Mouse (Mus musculus) inflammation-experienced regulatory T-cells, adult 6 months (primary cell): ENCODE results near the gene Zeb2. TPM values are rescaled to one million over a fixed set of nuclear protein-coding genes. Genes with fewer than 3 reads are reported as not detected.
"Not testable (repeated sequence)": the region's sequence is repeated elsewhere in the genome, so short reads cannot be mapped to it uniquely, and the experiment has no call there.

ENCODE experiments used
- ATAC-seq: one replicate; pipeline ENCODE4 v1.8.0; 2017
- polyA plus RNA-seq, 3 experiments: library from polyadenylated mRNA; unstranded; fragments of 100-300 nt; shearing (Covaris generic); gene quantifications; one replicate each; pipeline ENCODE4 v1.2.1; 2017

The Zeb2 gene
- polyA plus RNA-seq, 3 experiments from 2014 or later: 0.66 to 6.7 (median 0.91) TPM

- no peak for ATAC-seq
Observed at GRCm38 (mm10) chr2:45112021-45112747, 5.0 kb downstream of the Zeb2 start.

GRCm38 (mm10) chr2:45111571-45111970 is 5.6 kb downstream of the Zeb2 start:
- ATAC-seq: not testable (repeated sequence)

GRCm38 (mm10) chr2:45110757-45111411 is 6.3 kb downstream of the Zeb2 start:
- no peak for ATAC-seq

DNA sequence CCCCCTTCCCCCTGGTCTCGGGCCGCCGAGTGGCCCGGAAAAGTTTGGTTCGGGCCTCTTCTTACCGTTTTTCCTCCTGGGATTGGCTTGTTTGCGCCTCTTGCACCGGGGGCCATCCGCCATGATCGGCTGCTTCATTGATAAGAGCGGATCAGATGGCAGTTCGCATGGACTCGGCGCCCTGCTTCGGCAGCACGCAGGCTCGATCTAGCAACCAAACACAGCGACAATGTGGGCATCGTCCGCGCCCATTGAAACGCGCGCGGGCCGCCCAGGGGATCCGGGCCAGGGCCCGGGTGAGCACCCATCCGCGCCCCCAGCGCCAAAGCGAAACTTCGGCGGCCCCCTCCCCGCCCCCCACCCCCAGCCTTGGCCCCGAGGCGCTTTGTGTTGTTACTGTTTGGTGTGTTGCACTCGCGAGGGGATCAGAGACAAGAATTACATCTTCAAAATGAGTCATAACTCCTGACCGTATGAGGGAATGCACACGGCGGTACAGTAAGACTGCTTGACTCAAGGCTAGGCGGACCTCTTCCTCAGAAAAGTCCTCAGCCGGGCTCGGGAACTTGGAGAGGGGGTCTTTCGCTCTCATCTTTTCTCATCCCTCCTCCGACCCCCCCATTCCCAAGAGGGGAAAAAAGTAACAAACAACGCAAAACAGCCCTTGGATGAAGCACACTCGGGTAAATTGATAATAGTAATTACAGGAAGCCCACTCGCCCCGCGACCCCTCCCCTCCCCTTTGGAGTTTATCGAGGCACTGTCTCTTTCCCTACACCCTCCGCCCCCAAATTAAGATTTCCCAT is 7.0 kb downstream of the Zeb2 start:
- ATAC-seq: peak; percentile 30

DNA sequence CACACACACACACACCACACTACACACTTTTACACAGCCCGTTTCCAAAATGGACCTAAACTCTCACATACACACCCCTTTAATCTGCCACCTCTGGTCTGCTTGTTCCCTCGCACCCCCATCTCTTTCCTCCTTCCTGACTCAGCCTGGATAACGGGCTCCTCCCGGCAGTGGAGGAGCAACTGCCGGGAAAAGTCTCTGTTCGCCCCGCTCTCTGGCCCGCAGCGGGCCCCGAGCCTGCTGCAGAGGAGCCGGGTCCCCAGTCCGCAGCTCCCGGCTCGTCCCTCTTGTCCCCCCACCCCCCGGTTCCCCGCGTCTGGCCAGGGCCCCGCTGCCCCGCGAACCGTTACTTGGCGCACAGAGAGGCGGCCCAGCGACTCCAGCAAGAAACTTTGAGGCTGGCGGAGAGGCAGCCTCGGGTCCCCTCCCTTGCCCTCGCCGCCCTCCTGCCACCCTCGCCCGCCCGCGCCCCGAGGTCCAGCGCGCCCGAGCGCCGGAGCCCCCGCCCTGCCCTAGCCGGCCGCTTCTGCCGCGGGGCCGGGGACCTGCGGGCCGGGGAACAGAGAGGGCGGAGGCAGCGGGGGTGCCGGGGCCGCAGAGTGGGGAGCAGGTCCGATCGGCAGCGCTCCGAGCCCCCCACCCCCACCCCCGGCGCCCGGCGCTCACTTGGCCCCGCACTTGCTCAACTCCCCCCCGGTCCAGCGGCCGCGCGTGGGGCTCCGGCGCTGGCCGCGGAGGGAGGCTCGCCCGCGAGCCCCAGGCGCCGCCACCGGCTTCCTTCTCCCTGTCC is 7.8 kb downstream of the Zeb2 start:
- no peak for ATAC-seq

- peak; percentile 47 for ATAC-seq
Observed at GRCm38 (mm10) chr2:45108521-45109091, 8.6 kb downstream of the Zeb2 start.

DNA sequence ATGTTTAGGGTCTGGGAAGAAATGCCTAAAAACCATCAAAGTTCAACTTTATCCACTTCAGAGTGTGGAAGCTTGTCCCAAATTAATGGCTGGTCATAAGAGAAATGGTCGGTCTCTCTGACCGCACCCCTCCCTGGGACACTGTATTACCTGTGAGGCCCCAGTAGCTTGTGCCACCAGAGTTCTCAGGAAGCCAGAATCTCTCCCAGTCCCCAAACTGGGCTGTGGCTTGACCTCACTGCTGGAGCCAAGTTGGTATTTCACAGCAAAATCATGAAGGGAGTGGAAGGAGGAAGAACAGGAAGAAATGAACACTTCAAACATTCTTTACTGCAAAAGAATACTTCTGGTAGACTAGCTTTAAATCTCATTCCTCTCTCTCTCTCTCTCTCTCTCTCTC is 9.6 kb downstream of the Zeb2 start:
- no peak for ATAC-seq

DNA sequence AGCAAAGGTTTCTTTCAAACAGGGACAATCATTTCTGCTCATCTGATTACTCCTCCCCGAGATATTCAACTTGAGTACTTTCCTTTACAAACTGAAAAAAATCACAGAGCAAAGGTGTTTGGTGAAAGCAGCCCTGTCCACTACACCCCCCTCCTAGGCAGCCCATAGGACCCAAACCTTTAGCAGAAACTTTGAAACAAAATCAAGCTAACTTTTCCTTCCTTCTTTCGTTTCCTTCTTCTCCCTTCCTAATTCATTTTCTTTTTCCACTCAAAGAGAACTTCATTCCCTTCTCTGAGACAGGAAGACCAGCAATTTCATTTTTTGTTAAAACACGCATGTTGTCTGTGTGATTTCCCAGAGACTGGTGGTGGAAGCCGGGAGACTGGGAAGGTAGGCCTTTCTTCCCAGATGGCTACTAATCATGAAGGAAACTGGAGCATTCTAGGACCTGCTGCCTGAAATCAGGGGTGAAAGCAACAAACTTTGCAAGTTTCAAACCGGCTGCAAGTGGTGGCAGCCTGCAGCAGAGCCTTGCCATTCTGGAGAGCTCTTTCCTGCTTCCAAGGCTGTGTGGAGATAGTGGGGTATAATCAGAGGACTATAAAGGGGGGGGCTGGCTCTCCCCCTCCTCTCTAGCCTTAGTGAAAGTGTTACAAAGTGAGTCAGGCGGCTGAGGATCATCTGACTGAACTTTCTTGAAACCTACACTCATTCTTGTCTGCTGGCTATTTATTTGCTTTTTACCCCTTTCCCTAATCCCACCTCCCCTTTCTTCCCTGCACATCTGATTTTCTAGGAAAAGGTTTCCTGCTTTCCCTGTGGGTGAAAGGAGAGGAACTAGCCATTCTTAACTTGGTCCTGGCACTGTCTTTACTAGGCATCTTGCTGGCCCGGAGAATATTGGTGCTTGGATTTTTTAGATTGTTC is 11.0 kb downstream of the Zeb2 start:
- no peak for ATAC-seq

- no peak for ATAC-seq
Observed at GRCm38 (mm10) chr2:45105281-45105721, 11.9 kb downstream of the Zeb2 start.

- ATAC-seq: no peak
Observed at GRCm38 (mm10) chr2:45104511-45105055, 12.6 kb downstream of the Zeb2 start.

- ATAC-seq: no peak
Observed at GRCm38 (mm10) chr2:45104066-45104465, 13.1 kb downstream of the Zeb2 start.

- no peak for ATAC-seq
Observed at GRCm38 (mm10) chr2:45103021-45103983, 13.9 kb downstream of the Zeb2 start.

DNA sequence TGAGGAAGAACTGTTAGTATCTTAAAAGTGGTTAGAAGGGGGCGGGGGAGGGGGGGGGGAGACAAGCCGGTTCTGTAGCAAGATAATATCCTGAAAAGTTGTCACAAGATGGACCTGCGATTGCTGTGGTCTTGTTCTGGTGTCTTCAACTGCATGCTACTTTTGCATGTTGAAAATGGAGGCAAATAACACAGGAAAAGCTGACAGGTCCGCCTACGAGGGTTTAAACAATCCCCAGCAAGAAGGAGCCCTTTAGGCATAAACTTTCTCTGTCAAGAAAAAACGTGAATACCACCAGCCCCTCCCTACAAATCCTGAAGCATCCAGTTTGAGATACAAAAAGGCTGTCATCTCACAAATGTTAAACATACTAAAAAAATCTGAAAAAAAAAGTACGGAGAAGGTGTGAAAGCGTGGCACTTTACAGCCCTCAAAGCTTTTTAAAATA is 15.0 kb downstream of the Zeb2 start:
- no peak for ATAC-seq

GRCm38 (mm10) chr2:45101586-45101985 is 15.6 kb downstream of the Zeb2 start:
- no peak for ATAC-seq

DNA sequence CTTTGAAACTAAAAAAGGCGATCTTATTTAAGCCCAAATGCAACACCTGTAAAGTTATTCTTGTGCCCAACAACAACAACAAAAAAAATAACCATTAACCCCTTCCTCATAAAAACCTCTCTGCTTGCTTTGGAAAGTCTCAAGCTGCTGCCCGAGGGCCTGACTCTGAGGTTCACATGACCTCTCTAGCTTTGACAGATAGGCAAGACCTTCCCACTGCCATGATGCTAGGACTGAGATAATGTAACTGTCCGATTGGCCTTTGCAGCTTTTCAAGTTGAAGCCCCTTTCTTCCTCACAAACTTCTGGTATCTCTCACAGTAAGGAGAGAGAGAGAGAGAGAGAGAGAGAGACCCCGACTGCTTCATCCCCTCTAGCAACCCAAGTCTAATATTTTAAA is 16.2 kb downstream of the Zeb2 start:
- ATAC-seq: no peak

- ATAC-seq: no peak
Observed at GRCm38 (mm10) chr2:45100628-45101027, 16.6 kb downstream of the Zeb2 start.

- ATAC-seq: no peak
Observed at GRCm38 (mm10) chr2:45100017-45100416, 17.2 kb downstream of the Zeb2 start.

GRCm38 (mm10) chr2:45099081-45099480 is 18.1 kb downstream of the Zeb2 start:
- ATAC-seq: no peak

DNA sequence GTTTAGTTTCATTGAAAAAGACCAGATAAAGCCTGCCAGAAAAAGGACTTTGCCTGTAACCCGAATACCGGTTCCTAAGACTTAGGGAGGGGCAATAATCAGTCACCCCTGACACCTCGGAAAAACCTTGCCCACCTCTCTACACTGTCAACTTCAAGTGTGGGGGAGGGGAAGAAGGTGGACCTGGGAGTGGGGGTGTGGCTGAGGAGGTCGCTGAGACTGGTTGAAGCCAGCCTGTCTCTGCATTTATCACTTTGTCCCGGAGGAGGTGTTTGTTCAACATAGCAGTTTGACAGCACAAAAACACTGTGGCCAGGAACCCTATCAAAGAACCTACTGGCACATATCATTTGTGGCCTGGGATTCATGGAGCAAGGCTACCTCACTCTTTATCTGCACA is 19.2 kb downstream of the Zeb2 start:
- no peak for ATAC-seq
